Mouse (Mus musculus) ES-E14 (cell line): ENCODE data around the gene Fam149a.

Source experiments
- HCFC1 ChIP-seq: IDR thresholded peaks from 2 replicates; pipeline ENCODE4 v1.6.1; 2012; ENCODE audit warnings: low read length, inconsistent platforms, borderline replicate concordance; ENCODE audit not compliant: insufficient read depth
- MAFK ChIP-seq: IDR thresholded peaks from 2 replicates; pipeline ENCODE4 v1.6.1; 2014; ENCODE audit warnings: mild to moderate bottlenecking, low read depth, low read length, inconsistent platforms; ENCODE audit not compliant: insufficient read depth

DNA sequence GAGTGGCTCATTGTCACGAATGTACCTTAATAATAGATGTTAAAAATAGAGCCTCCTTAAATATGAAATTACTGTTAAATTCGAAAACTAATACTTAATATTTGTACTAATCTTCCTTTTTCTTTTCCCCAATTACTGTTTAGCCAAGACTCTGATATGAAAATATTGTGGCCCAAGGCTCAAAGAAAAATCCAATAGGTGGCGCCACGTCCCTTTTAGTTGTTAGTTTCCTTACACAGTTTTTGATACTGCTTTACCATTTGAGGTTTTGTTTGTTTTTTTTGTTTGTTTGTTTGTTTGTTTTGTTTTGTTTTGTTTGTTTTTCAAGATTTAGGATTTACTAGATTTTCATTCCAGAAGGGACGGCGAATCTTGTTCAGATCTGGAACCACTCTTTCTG, 19.8 kb downstream of the Fam149a start:
- TF ChIP-seq MAFK: no peak
- TF ChIP-seq HCFC1: no peak
